Mouse (Mus musculus) stomach, embryonic 16.5 days (tissue): ENCODE data around the gene Tspan18. TPM values are rescaled to one million over a fixed set of nuclear protein-coding genes. Genes with fewer than 3 reads are reported as not detected.

Source experiments
- polyA plus RNA-seq: library from polyadenylated mRNA; unstranded; fragments of >200 nt; fragmentation: Nextera tagmentation; extraction: Ambion mirVana; gene quantifications from 2 replicates; pipeline ENCODE4 v1.2.1, GENCODE M21; 2015

Gene Tspan18
- polyA plus RNA-seq, 1 experiment from 2014 or later: 15.3 TPM

Other genes with a start within 250 kb of the Tspan18 start
- gene Trp53i11, start 147.0 kb downstream of the Tspan18 start, polyA plus RNA-seq: 34.0 and 42.8 TPM in 2 replicates
- gene Cd82, start 128.6 kb upstream of the Tspan18 start, polyA plus RNA-seq: 112 and 127 TPM in 2 replicates
- gene Gm10803, start 226.1 kb upstream of the Tspan18 start, polyA plus RNA-seq: not detected in 2 replicates